Mouse (Mus musculus) midbrain, embryonic 15.5 days (tissue): ENCODE data around the gene Tha1. TPM values are rescaled to one million over a fixed set of nuclear protein-coding genes. Genes with fewer than 3 reads are reported as not detected.
A peak's percentile ranks its signal among the peaks of the same experiment; 100 is the strongest.

Experiments used
- ATAC-seq: fragments of 200-750 bp; cut with Nextera tagmentation; replicated peaks from 2 replicates; pipeline ENCODE4 v1.8.0; 2017; ENCODE audit warnings: moderate TSS enrichment
- H3K27ac ChIP-seq: fragments of 300-500 bp; sonication (generic); 2 replicates; pipeline ENCODE4 v1.5.1; 2015; ENCODE audit warnings: mild to moderate bottlenecking, inconsistent platforms
- H3K27me3 ChIP-seq: fragments of 300-500 bp; sonication (generic); replicated peaks from 2 replicates; pipeline ENCODE4 v1.6.1; 2015; ENCODE audit warnings: inconsistent platforms
- H3K36me3 ChIP-seq: fragments of 300-500 bp; sonication (generic); replicated peaks from 2 replicates; pipeline ENCODE4 v1.6.1; 2015; ENCODE audit warnings: inconsistent platforms
- H3K4me1 ChIP-seq: fragments of 300-500 bp; sonication (generic); 2 replicates; pipeline ENCODE4 v1.6.1; 2015; ENCODE audit warnings: inconsistent platforms
- H3K4me2 ChIP-seq: fragments of 300-500 bp; sonication (generic); 2 replicates; pipeline ENCODE4 v1.6.1; 2015; ENCODE audit warnings: inconsistent platforms, mild to moderate bottlenecking, moderate library complexity
- H3K4me3 ChIP-seq: fragments of 300-500 bp; sonication (generic); 2 replicates; pipeline ENCODE4 v1.5.1; 2015; ENCODE audit warnings: mild to moderate bottlenecking, inconsistent platforms
- H3K9ac ChIP-seq: fragments of 300-500 bp; sonication (generic); 2 replicates; pipeline ENCODE4 v1.6.1; 2015; ENCODE audit warnings: mild to moderate bottlenecking, inconsistent platforms
- H3K9me3 ChIP-seq: fragments of 300-500 bp; sonication (generic); 2 replicates; pipeline ENCODE4 v1.6.1; 2016; ENCODE audit warnings: inconsistent platforms
- WGBS: fragments of 180-500 bp; shearing (Covaris S2); methylation state at CpG from one replicate; pipeline ENCODE4 v1.1.7; 2015; ENCODE audit warnings: mixed read lengths; 5-methylcytosine and 5-hydroxymethylcytosine counted together
- polyA plus RNA-seq: library from polyadenylated mRNA; unstranded; fragments of >200 nt; fragmentation: Nextera tagmentation; extraction: Ambion mirVana; gene quantifications from 2 replicates; pipeline ENCODE4 v1.2.1, GENCODE M21; 2015

Gene Tha1
- 5.3 and 5.6 TPM in 2 replicates for polyA plus RNA-seq

DNA sequence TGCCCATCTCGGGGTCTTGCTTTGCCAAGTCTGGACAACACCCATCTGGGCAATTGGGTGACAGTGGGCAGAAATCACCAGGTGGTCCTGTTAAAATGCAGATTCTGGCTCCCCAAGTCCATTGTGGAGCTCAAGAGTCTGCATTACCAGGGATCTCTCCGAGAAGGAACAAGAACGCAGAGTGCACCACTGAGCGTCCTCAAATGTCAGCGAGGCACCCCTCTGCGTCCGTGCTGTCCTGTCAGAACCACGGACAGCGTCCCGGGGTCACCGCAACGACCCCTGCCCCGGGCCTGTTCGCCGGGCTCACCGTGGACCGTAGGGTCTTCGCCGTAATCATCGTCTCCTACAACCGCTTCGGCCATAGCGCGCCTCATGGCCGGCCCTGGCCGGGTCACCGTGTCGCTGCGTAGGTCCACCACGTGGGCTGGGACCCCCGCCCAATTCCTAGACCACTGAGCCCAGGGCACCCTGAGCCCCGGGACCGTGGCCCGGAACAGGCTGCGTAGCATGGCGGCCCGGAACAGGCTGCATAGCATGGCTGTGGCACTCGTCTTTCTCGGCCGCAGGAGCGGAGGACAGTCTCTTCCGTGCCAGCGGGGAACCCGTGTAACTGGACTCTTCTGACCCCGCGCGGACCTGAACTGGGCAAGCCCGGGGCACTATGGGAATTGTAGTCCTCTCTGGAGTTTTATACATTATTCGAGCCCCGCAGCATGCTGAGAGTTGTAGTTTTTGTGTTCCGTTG, at the start of gene Tha1:
Gene Tha1 (minus strand): TSS at position 621 of the 748 bp plus-strand sequence.
- Histone ChIP-seq H3K27ac (no peak within 1 kb of the TSS; the same call in 1 of the 2 replicates), H3K9me3 (no peaks in the 10 kb centered on the region), H3K4me3 (peak within 1 kb of the TSS; percentile 56), H3K9ac (peak within 1 kb of the TSS; percentile 64), H3K4me1 (peaks cover 21% of the 10 kb centered on the region), H3K4me2 (peak within 1 kb of the TSS; percentile 74), H3K27me3 (no peaks in the 10 kb centered on the region), H3K36me3 (no peaks in the 10 kb centered on the region)
- peak; percentile 80 for ATAC-seq
- WGBS, result 2% methylated on average over 51 of the region's 51 CpGs

DNA sequence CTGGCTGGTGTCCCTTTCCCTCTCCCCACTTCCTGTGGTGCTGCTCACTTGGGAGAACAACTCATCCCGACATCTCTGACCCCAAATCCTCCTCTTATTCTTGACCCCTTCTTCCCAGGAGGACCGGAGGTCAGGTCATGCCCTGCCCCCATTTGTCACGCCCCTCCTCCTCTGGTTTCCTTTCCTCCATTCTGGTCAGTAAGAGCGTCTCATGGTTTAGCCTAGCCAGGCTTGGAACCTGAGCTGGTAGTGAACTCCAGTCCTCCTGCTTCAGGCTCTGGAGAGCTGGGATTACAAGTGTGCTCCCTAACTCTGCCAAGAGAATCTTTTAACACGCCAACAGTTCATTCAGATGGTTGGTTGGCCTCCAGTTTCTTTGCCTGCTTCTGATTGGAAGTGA, 45.9 kb upstream of the Tha1 start:
- Histone ChIP-seq H3K9me3 (no peaks in the 10 kb centered on the region), H3K27ac (no peak overlapping the region), H3K4me2 (no peak overlapping the region), H3K4me1 (no peaks in the 10 kb centered on the region), H3K27me3 (no peaks in the 10 kb centered on the region), H3K4me3 (no peak overlapping the region), H3K9ac (no peak overlapping the region), H3K36me3 (no peaks in the 10 kb centered on the region)
- ATAC-seq, result no peak
- 18% methylated on average over 5 of the region's 5 CpGs for WGBS

- no peaks in the 10 kb centered on the region for H3K27me3 ChIP-seq
- H3K9me3 ChIP-seq, result no peaks in the 10 kb centered on the region
- H3K4me2 ChIP-seq, result no peak overlapping the region
- H3K27ac ChIP-seq, result no peak overlapping the region
- no peaks in the 10 kb centered on the region for H3K36me3 ChIP-seq
- H3K9ac ChIP-seq, result no peak overlapping the region
- no peak overlapping the region for H3K4me3 ChIP-seq
- 62% methylated on average over 11 of the region's 11 CpGs for WGBS
- no peaks in the 10 kb centered on the region for H3K4me1 ChIP-seq
- no peak for ATAC-seq
Measured at GRCm38 (mm10) chr11:117918541-117918940, 45.3 kb upstream of the Tha1 start.

DNA sequence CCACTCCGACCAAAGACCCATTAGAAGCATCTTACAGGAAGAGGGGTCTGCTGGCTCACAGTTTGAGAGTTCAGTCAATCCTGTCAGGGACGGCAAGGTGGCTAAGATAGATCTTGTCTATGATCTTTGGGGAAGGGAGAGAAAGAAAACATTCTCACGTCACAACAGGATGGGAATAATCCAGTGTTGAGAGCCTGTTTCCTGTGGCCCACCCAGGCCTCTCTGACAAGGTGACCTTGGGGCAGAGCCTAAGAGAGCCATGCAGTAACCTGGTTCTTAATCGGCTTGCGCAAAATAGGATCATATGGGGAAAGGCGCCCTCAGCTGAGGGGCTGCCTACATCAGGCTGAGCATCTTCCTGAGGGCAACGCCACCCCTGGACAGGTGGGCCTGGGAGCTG, 42.6 kb upstream of the Tha1 start:
- no peak overlapping the region for H3K9ac ChIP-seq
- no peaks in the 10 kb centered on the region for H3K27me3 ChIP-seq
- no peaks in the 10 kb centered on the region for H3K4me1 ChIP-seq
- ATAC-seq, result no peak
- H3K4me2 ChIP-seq, result no peak overlapping the region
- H3K27ac ChIP-seq, result no peak overlapping the region
- H3K36me3 ChIP-seq, result no peaks in the 10 kb centered on the region
- WGBS, result 94% methylated on average over 7 of the region's 7 CpGs
- no peak overlapping the region for H3K4me3 ChIP-seq
- no peaks in the 10 kb centered on the region for H3K9me3 ChIP-seq

DNA sequence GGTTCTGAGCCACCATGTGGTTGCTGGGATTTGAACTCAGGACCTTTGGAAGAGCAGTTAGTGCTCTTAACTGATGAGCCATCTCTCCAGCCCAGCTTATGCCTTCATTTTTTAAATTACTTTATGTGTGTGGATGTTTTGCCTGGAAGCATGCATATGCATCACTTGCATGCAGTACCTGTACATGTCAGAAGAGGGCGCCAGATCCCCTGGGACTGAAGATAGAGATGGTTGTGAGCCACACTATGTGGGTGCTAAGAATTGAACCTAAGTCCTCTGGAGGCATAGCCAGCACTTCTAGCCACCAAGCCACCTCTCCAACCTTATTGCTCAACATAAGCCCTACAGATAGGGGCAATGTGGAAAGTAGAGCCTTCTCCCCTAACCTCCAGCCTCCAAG, 42.1 kb upstream of the Tha1 start:
- Histone ChIP-seq H3K4me3 (no peak overlapping the region), H3K9me3 (no peaks in the 10 kb centered on the region)
- ATAC-seq, result no peak

GRCm38 (mm10) chr11:117914531-117914930, 41.2 kb upstream of the Tha1 start:
- Histone ChIP-seq H3K27ac (no peak overlapping the region), H3K36me3 (no peaks in the 10 kb centered on the region), H3K9me3 (no peaks in the 10 kb centered on the region), H3K9ac (no peak overlapping the region), H3K27me3 (no peaks in the 10 kb centered on the region), H3K4me3 (no peak overlapping the region), H3K4me2 (no peak overlapping the region), H3K4me1 (no peaks in the 10 kb centered on the region)
- no peak for ATAC-seq
- 73% methylated on average over 12 of the region's 12 CpGs for WGBS

More for the DNA sequence above, 42.1 kb upstream of the Tha1 start:
- 31% methylated on average over 1 of the region's 1 CpGs for WGBS
- H3K27ac ChIP-seq, result no peak overlapping the region
- no peaks in the 10 kb centered on the region for H3K4me1 ChIP-seq
- H3K36me3 ChIP-seq, result no peaks in the 10 kb centered on the region
- H3K4me2 ChIP-seq, result no peak overlapping the region
- H3K27me3 ChIP-seq, result no peaks in the 10 kb centered on the region
- H3K9ac ChIP-seq, result no peak overlapping the region

- 29% methylated on average over 13 of the region's 13 CpGs for WGBS
- ATAC-seq, result no peak
Measured at GRCm38 (mm10) chr11:117912684-117913352, 39.5 kb upstream of the Tha1 start.

GRCm38 (mm10) chr11:117909337-117909736, 36.1 kb upstream of the Tha1 start:
- Histone ChIP-seq H3K9me3 (no peaks in the 10 kb centered on the region), H3K27me3 (no peaks in the 10 kb centered on the region), H3K4me1 (no peaks in the 10 kb centered on the region), H3K27ac (no peak overlapping the region), H3K4me2 (no peak overlapping the region), H3K36me3 (no peaks in the 10 kb centered on the region), H3K9ac (no peak overlapping the region), H3K4me3 (no peak overlapping the region)
- WGBS, result 91% methylated on average over 8 of the region's 8 CpGs
- ATAC-seq, result no peak

More at GRCm38 (mm10) chr11:117912684-117913352, 39.5 kb upstream of the Tha1 start:
- H3K27me3 ChIP-seq, result no peaks in the 10 kb centered on the region
- no peaks in the 10 kb centered on the region for H3K9me3 ChIP-seq
- no peak overlapping the region for H3K4me3 ChIP-seq
- no peak overlapping the region for H3K27ac ChIP-seq
- no peak overlapping the region for H3K4me2 ChIP-seq
- no peaks in the 10 kb centered on the region for H3K4me1 ChIP-seq
- no peaks in the 10 kb centered on the region for H3K36me3 ChIP-seq
- no peak overlapping the region for H3K9ac ChIP-seq

DNA sequence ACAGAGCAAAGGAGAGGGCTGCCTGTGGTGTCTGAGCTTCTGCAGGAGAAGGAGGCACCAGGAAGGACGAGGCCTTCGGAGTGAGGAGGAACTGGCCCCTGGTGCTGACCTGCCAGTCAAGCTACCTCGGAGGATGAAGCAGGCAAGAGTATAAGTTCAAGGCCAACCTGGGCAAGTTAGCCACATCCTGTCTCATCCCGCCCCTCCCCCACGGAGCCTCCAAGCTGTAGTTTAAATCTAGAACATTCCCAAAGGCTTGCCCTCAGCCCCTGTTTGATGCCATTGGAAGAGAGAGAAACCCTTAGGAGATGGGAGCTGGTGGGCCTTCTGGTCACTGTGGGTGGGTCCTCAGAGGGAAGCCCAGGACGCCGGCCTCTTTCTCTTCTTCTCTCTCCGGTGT, 31.2 kb upstream of the Tha1 start:
- Histone ChIP-seq H3K27me3 (no peaks in the 10 kb centered on the region), H3K27ac (no peak overlapping the region), H3K9me3 (no peaks in the 10 kb centered on the region), H3K36me3 (no peaks in the 10 kb centered on the region), H3K4me2 (no peak overlapping the region), H3K4me1 (no peaks in the 10 kb centered on the region), H3K9ac (no peak overlapping the region), H3K4me3 (no peak overlapping the region)
- no peak for ATAC-seq
- 90% methylated on average over 8 of the region's 8 CpGs for WGBS

DNA sequence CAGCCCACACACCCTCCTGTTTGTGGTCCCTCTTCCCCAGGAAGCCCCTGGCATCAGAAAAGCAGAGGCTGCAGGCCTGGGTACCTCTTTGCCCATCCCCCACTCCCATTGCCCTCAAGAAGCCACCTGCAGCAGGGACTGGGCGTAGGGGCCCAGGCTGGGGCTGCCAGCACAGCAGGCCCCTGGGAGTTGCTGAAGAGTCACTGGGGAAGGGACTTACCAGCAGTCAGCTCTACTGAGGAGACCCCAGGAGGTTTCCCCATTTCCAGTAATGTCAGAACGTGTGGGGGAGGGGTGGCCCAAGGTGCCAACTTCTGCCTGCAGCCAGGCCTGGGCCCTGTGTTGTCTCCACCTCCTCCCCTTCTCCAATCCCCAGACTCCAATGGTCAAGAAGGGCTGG, 29.0 kb upstream of the Tha1 start:
- no peaks in the 10 kb centered on the region for H3K9me3 ChIP-seq
- no peaks in the 10 kb centered on the region for H3K4me1 ChIP-seq
- WGBS, result 59% methylated on average over 2 of the region's 2 CpGs
- H3K4me3 ChIP-seq, result no peak overlapping the region
- ATAC-seq, result no peak
- no peaks in the 10 kb centered on the region for H3K27me3 ChIP-seq
- no peak overlapping the region for H3K4me2 ChIP-seq
- H3K36me3 ChIP-seq, result no peaks in the 10 kb centered on the region
- H3K27ac ChIP-seq, result no peak overlapping the region
- H3K9ac ChIP-seq, result no peak overlapping the region

DNA sequence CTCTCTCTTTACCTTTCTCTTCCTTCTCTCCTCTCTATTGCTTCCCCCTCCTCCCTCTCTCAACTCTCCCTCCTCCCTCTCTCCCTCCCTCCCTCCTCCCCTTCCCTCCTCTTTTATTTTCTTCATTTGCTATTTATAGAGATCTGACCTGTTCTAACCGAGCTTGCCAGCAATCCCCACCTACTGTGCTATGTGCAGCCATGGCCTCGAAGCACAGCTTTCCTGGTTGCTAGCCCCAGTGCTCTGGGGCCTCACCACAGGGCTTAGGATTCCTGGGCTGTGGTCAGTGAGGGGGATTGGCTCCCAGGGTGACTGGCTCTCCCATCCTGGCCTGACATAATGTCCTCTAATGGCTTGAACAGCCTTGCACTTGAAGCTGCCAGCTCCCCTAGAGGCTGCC, 23.3 kb upstream of the Tha1 start:
- H3K4me2 ChIP-seq, result no peak overlapping the region
- no peak overlapping the region for H3K27ac ChIP-seq
- WGBS, result 22% methylated on average over 2 of the region's 2 CpGs
- H3K4me3 ChIP-seq, result no peak overlapping the region
- no peaks in the 10 kb centered on the region; the same call in 1 of the 2 replicates for H3K27me3 ChIP-seq
- ATAC-seq, result no peak
- no peaks in the 10 kb centered on the region for H3K4me1 ChIP-seq
- no peaks in the 10 kb centered on the region for H3K36me3 ChIP-seq
- H3K9ac ChIP-seq, result no peak overlapping the region
- H3K9me3 ChIP-seq, result no peaks in the 10 kb centered on the region

GRCm38 (mm10) chr11:117894676-117895075, 21.4 kb upstream of the Tha1 start:
- H3K27ac ChIP-seq, result no peak overlapping the region
- H3K36me3 ChIP-seq, result no peaks in the 10 kb centered on the region
- H3K4me2 ChIP-seq, result no peak overlapping the region
- H3K27me3 ChIP-seq, result no peaks in the 10 kb centered on the region; the same call in 1 of the 2 replicates
- no peaks in the 10 kb centered on the region for H3K9me3 ChIP-seq
- 64% methylated on average over 10 of the region's 10 CpGs for WGBS
- no peak overlapping the region for H3K4me3 ChIP-seq
- peaks cover 17% of the 10 kb centered on the region for H3K4me1 ChIP-seq
- no peak overlapping the region for H3K9ac ChIP-seq
- ATAC-seq, result no peak

- Histone ChIP-seq H3K9ac (no peak overlapping the region), H3K4me1 (peaks cover 31% of the 10 kb centered on the region), H3K4me3 (no peak overlapping the region), H3K27me3 (no peaks in the 10 kb centered on the region; the same call in 1 of the 2 replicates), H3K9me3 (no peaks in the 10 kb centered on the region), H3K36me3 (no peaks in the 10 kb centered on the region), H3K27ac (no peak overlapping the region), H3K4me2 (no peak overlapping the region)
- ATAC-seq, result no peak
- WGBS, result 56% methylated on average over 6 of the region's 6 CpGs
Measured at GRCm38 (mm10) chr11:117892199-117892598, 18.9 kb upstream of the Tha1 start.
